Mouse (Mus musculus) erythroblast, adult 5-6 weeks (primary cell): ENCODE data around the gene Ralgps1. TPM values are rescaled to one million over a fixed set of nuclear protein-coding genes. Genes with fewer than 3 reads are reported as not detected.
"Not testable (repeated sequence)": the region's sequence is repeated elsewhere in the genome, so short reads cannot be mapped to it uniquely, and the experiment has no call there.

Experiments
- ATAC-seq: replicated peaks from 2 replicates; pipeline ENCODE4 v1.8.0; 2016; ENCODE audit warnings: moderate number of reproducible peaks, mild to moderate bottlenecking, moderate TSS enrichment, inconsistent platforms; ENCODE audit not compliant: poor library complexity, low FRiP score, severe bottlenecking
- total RNA-seq, 2 experiments: library from RNA; stranded (forward) in 1 of 2; stranded (reverse) in 1 of 2; fragments of 150-400 nt in 1 of 2; fragments of 200-764, 138-1000 nt in 1 of 2; gene quantifications; 2 replicates each; pipeline versions ENCODE4 v1.2.3 to v1.2.4; 2015 to 2017; ENCODE audit warnings: low replicate concordance in 2 of 2

Gene Ralgps1
- total RNA-seq, 2 experiments from 2014 or later: 0.58 to 0.60 TPM

DNA sequence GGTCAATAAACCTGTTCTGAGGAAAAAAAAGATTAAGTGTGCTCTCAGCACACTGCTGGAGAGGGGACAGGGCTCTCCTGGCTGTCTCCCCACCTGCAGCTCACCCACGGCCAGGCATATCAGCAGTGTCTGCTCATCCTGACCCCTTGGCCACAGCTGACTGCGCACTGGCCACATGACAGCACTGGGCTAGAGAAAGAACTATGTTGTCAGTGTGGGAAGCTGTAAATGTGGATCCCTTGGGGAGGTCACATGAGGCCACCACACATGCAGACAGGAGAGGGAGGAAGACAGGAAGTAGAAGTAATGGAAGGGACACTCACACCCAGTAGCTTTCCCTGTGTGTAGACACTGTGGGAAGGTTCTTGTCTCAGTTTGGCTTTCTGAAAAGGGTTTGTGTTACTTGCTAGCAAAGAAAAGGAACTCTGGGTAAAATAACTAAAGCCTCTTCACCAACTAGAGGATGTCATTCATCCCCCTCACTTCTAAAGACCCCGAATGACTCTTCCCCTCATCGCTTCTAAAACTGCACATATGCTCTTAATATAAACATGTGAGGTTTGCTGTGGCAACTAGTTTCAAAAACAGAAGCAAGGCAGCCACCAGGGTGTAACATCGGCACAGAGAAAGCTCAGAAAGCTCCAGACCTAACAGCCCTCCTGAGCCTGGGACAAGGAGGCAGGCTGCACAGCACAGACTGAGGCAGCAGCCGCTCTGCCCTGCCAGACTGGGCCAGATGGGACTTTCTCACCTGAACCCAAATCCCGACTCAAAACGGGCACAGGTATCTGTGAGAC lies 47.3 kb downstream of the Ralgps1 start:
- no peak for ATAC-seq

DNA sequence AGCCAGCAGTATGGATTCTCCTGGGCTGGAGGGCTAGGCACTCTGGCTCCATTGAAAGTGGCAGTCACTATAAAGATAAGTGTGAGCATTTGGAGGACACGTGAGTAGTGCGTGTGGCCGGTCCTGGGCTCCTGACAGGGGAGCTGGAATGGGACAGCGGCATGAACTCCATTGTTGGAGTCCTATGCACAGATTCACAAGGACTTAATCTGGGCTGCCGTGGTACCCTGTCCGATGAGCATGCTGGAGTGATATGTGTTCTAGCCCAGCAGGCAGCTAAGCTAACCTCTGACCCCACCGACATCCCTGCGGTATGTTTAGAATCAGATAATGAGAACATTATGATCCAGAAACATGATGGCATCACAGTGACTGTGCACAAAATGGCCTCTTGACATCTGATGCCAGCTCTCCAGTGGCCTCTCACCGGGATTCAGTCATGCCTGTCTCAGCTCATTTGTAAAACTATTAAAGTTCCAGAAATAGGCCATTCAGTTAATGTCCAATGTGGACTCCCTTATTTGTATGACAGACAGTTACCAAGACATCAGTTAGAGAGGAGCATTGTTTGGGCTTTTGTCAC lies 48.2 kb downstream of the Ralgps1 start:
- ATAC-seq: not testable (repeated sequence)

DNA sequence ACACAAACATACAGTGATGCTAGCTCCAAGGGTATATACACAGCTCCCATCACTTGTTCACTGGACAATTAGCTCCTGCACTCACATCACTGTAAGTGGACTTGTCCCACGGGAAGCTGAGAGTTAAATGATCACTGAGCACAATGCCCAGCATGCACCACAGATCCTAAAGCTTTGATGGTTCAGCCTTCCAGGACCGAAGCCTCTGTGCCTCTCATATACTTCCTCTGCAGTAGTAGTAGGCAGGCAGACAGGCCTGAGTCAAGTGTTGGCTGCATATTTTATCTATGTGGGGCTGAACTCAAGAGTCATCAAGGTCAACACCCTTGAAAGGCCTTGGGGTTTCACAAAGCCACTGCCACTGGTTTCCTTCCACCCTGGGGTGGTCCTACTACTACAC lies 49.6 kb downstream of the Ralgps1 start:
- ATAC-seq: no peak

DNA sequence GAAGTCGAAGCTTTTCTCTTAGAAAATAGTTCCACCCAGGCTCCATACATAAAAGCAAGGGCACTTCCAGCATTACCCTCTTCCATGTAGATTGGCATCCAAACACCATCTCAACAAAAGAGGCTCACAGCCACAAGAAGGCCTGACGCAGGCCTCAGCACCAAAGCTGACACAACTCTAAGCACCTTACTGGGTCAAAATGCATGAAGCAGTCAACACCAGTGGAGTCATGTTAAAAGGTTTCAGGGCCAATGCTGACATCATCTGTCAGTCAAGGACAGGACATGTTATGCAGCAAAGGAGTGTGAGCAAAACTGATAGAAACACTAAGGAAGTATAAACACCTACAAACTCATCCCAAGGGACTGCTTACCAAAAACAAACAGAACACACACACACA lies 50.3 kb downstream of the Ralgps1 start:
- no peak for ATAC-seq

DNA sequence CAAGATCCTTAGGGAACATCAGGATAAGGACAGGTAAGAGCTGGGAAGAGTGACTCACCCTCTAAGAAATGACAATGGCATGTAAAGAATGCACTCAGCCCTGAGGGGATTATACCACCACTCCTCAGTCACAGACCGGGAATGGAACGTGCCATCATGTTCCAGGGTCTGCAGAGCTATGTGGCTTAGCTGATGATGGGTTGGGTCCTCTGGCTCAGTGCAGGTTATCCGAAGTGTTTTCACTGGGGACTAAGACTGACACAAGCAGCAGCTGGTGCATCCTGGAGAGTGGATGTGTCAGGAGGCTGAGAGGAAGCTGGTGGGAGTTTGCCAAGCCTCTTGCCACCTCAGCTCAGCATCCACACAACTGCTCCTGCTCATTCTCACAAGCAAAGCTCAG lies 50.7 kb downstream of the Ralgps1 start:
- no peak for ATAC-seq

DNA sequence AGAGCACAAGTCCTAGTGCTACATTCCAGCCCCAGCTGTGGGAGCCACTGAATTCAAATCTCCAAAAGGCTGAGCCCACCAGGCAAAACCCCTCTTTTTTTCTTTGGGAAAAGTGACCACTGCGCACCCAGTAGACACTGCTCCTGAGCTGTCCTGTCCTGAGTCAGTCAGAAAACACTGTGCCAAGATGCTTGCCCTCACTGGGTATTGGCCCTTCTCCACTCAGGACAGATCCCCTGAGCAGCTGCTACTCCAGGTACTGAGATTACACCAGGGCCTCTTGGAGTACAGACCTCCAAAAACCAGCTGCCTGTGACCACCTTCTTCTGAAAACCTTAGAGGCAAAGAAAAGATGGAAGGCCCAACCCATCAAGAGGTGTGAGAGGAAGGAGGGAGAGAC lies 51.4 kb downstream of the Ralgps1 start:
- ATAC-seq: no peak

DNA sequence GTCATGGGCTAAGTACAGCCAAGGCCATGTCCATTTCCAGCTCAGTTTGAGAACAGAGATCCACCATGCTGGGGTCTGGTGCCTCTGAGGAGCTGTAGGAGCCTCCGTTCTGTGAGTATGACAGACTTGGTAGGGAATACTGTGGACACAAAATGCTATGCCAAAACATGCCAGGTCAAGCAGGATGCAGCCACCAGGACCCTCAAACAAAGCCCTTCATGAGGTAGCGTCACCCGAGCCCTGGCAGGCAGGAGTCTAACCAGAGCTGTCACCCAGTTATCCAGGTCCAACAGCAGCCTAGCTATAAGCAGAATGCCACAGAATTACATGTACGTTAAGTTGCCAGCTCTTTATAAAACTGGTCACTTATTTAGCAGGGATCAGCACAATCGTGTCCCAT lies 51.8 kb downstream of the Ralgps1 start:
- no peak for ATAC-seq

DNA sequence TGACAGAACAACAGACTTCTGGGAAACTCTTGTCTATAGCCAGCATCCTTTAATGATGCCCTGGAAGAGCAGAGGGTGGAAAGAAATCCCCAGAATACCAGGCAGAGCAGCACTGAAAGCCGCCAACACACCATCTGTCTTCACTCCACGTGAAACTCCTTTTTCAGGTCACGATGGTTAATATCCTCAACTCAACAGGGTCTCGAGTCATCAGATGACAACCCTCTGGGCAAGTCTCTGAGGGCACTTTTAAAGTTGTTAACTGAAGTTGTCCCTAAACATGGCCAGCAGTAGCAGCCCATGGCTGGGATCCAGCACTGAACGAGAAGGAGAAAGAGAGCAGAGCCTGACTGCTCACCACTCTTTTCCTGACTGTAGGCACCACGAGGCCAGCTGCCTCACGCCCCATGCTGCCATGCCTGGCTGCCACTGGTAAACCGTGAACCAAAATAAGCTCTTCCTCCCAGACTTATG lies 52.8 kb downstream of the Ralgps1 start:
- ATAC-seq: no peak

DNA sequence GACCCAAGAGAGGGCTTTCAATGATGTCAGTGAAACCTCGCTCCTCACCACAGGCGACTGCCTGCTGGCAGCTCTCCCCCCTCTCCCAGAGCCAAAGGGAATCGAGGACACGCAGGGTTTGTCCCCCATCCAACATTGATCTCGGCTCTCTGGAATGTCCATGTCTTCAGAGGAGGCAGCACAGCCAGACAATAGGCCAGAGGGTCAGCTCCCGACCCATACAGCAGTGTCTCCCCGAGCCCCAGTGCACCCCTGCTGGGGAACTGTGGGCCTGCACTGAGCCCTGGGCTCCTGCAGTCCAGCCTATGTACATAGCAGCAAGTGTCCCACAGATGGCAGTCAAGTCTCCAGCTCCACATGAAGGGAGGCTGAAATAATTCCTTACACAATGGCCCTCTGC lies 54.8 kb downstream of the Ralgps1 start:
- 0 out of 2 replicates have a peak, but pooled peaks have one; percentile 39 for ATAC-seq

DNA sequence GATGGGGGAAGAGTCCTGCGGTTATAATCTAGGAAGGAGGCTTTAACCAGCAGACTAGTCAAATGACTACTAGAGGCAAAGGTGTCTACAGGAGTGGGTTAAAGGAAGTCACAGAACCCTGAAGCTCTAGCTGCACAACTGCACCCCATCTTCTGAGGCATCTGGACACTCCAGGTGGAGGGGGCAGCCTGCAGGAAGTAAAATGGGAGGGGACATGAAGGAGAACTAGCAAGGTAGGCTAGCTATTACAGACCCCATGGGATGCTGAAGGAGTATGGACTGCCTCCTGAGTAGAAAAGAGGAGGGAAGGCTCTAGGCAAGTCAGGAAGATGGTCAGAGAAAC lies 55.3 kb downstream of the Ralgps1 start:
- ATAC-seq: no peak

DNA sequence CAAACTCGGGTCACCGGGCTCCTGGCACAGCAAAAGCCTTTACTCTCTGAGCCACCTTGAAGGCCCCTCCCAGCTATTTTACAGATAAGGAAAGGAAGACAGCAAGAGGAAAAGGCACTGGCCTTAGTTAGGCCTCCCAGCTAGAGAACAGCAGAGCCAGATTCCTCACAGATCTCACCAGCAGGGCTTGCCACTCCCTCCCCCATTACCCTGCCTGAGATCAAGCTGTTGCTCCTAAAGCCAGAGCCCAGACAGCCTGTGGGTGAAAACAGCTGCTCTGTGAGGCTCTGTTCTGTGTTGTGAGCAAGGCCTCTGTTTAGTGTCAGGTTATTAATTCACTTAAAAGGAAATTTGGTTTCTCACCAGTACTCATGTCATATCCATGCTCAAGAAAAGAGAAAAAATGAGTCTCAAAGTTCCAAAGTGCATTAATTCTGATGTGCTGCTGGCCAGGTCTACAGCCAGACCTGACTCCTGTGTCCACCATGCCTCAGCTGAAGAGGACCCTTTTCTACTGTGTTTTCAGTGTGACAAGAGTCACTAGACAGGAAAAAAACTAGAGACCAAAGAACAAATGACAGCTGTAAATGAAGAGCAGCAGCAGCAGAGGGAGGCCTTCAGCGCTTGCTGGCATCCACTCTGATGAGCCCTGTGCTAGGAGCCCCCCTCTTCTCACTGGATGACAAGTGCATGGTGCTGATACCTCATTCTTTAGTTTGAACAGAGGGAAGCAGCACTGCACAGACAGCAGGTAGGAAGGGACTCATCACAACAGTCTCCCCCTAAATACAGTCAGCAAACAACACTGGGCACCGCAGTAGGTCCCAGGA lies 55.8 kb downstream of the Ralgps1 start:
- ATAC-seq: no peak

DNA sequence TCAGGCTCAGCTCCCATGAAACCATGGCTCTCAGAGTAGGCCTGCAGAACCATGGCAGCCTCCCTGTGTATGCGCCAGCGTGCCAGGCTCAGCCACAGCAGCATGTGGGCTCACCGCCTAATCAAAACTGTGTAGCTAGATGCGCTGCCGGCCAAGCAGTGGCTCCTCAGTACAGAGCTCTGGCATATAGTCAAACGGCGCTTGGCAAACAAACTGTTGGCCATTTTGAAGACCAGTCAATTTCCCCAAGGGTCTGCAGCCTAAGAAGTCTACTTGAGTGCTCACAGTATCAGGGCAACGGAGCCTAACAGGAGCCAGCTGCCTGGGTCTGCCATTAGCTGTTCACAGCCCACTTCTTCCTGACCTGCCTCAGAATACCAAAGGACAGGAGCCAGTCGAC lies 61.9 kb downstream of the Ralgps1 start:
- no peak for ATAC-seq

DNA sequence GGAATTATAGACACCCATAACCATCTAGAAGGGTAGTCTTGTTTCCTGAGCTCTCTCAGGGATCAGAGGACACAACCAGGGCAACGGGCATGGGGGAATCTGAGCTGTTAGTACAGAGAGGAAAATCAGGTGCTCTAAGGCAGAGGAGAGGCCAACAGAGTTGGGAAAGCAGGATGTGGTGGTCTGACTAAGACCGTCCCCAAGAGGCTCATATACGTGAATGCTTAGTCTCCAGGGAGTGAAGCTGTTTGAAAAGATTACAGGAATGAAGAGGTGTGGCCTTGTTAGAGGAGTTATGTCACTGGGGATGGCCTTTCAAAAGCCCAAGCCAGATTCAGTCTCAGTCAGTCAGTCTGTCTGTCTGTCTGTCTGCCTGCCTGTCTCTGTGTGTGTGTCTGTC lies 64.7 kb downstream of the Ralgps1 start:
- ATAC-seq: no peak

DNA sequence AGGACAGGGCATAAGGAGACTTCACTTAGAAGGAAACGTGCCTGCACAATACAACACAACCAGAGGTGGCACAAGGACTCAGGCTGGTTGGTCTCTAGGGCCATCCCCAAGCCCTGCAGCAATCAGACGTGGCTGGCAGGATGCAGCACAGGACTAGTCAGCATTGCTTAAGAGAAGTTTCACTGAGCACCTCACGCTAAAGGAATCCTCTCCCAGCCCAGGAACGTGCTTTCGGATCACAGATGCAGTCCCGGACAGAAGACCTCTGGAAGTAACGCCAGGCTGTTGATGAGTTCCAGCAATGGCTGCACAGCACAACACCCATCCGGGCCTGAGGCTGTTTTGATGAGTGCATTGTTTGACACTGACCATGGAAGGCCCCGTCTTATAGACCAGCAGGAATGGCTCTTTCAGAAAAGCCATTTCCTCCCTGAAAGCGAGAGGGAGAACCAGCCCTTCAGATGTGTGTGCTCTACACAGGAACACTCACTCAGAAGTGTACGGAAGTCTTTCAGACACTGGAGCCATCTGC lies 67.8 kb downstream of the Ralgps1 start:
- no peak for ATAC-seq

DNA sequence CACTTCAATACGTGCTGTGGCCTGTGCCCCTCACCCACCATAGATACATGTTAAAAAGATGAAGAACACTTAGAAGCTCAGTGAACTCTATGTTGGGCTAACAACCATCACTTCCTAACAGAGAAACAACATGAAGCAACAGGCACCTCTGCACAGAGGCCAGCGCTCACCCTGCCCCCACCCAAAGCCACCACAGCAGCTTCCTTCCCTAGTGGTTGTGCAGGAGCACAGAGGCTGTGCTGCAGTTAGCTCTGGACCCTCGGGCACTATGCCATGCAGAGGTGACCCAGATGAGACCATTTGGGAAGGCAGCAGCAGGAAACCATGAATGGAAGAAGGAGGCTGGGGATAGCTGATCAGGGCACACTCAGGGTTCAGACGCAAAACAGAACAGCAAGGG lies 68.5 kb downstream of the Ralgps1 start:
- ATAC-seq: no peak

DNA sequence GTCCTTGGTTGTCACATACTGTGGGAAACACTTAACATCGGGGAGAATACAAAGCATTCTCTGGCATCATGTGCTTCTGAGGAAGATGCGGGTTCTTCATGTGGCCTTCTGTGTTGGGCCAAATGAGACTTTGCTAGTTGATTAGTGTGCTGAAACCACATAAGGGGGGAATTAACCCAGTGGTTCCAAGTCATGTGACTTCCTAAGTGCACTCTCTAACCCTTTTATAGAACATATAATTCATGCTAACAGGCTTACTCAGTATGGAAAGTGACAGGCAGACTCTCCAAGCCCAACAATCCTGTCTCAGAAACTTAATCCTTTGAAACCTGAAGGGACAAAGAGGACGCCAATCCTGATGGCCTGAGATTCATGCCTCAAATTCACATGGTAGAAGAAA lies 68.9 kb downstream of the Ralgps1 start:
- ATAC-seq: no peak

DNA sequence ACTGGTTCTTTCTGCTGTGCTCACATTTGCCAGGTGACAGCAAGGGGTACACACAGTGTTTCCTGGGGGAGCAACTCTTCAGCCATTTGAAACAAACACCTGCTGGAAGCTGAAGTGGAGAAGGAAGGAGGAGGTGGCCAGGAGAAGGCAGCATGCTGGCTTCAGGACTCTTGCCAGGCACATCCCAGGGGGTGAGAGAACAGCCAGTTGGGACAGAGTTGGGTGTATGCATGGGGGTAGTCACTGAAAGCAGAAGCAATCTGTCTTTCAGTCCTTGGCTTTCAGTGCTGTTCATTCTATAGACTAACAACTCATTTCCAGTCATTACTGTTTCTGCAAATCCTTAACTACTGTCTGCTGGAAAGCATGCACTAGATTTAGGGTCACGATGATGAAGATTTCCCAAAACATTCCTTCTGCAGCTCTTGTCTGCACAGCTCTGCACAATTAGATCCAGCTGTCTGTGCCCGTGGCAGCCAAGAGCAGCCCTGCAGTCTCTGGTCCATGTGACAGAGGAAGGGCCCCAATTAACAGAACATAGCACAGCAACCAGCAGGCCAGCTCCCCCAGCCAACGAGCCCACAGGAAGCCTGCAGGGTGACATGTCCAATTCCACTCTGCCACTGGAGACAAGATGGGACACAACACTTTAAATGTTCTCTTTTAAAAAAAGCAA lies 70.8 kb downstream of the Ralgps1 start:
- no peak for ATAC-seq

DNA sequence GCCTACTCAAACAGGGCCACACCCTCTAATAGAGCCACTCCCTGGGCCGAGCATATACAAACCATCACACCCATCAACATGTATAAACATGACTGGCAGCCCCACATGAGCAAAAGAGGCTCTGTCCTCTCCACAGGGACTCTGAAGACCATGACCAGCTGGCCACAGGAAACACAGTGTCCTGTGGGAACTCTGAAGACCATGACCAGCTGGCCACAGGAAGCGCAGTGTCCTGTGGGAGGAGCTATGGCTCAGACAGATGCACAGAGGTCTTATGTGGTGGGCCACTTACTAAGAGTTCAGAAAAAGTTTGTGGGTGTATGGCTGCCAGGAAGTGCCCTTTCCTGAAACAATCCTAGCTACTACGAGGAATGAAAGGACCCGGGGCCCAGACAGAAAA lies 72.4 kb downstream of the Ralgps1 start:
- no peak for ATAC-seq

DNA sequence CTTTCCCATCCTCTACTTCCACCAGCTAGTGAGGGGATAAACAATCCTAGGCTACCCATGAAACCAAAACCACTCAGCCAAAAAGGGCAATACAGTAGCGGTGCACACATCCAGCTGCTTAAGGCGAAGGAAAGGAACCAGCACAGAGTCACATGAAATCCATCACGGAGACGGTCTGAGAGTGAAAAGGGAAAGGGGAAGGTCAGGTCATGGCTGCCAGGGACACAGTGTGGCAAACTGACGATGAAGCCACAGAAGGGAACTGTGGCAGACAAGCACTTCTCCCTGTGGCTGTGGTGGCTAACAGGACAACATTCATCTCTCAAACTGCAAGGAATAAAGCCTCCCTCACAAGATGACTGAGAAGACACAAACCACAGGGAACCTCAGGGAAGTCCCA lies 76.2 kb downstream of the Ralgps1 start:
- ATAC-seq: no peak

DNA sequence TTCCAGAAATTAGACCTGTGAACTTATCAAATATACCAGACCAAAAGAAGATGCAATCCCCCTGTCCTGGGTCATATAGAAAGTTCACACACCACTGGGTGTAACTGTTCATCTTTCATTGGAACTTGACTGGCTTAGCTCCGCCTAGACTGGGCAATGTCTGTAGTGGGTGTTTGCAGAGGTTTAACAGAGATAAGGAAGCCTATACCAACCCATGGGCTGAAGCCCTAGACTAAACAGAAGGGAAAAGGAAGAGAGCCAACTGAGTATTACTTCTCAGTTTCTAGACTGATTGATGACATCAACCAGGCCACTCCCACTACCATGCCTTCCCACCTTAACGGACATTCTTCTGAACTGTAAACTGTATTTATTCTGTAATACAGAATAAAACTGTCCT lies 79.2 kb downstream of the Ralgps1 start:
- no peak for ATAC-seq
